Mouse (Mus musculus) heart, postnatal 0 days (tissue): Measurements from ENCODE around the gene Lrrc25. TPM values are rescaled to one million over a fixed set of nuclear protein-coding genes. Genes with fewer than 3 reads are reported as not detected.

Source experiments
- ATAC-seq: fragments of 200-750 bp; cut with Nextera tagmentation; 2 replicates; pipeline ENCODE4 v1.8.0; 2017; ENCODE audit warnings: low read depth, moderate number of reproducible peaks, moderate library complexity; ENCODE audit not compliant: insufficient read depth
- DNase-seq: peaks from one replicate; pipeline ENCODE4 v3.0.0-alpha.2; 2016; ENCODE audit warnings: low spot score
- H3K27ac ChIP-seq: fragments of 300-500 bp; sonication (generic); 2 replicates; pipeline ENCODE4 v1.5.1; 2014; ENCODE audit warnings: low read depth, mild to moderate bottlenecking
- H3K27me3 ChIP-seq: fragments of 300-500 bp; sonication (generic); 2 replicates; pipeline ENCODE4 v1.6.1; 2014; ENCODE audit warnings: low read length, mixed read lengths; ENCODE audit not compliant: control insufficient read depth, insufficient read depth
- H3K36me3 ChIP-seq: fragments of 300-500 bp; sonication (generic); replicated peaks from 2 replicates; pipeline ENCODE4 v1.6.1; 2014; ENCODE audit warnings: low read length, mixed read lengths; ENCODE audit not compliant: control insufficient read depth, insufficient read depth
- H3K4me1 ChIP-seq: fragments of 300-500 bp; sonication (generic); 2 replicates; pipeline ENCODE4 v1.6.1; 2014; ENCODE audit warnings: antibody characterized with exemption; ENCODE audit not compliant: control insufficient read depth, insufficient read depth
- H3K4me2 ChIP-seq: fragments of 300-500 bp; sonication (generic); 2 replicates; pipeline ENCODE4 v1.6.1; 2014; ENCODE audit warnings: low read depth, mild to moderate bottlenecking, low read length, moderate library complexity
- H3K4me3 ChIP-seq: fragments of 300-500 bp; sonication (generic); 2 replicates; pipeline ENCODE4 v1.5.1; 2014; ENCODE audit warnings: low read depth, low read length
- H3K9ac ChIP-seq: fragments of 300-500 bp; sonication (generic); replicated peaks from 2 replicates; pipeline ENCODE4 v1.6.1; 2014; ENCODE audit warnings: low read depth, low read length, mixed read lengths
- H3K9me3 ChIP-seq: fragments of 300-500 bp; sonication (generic); replicated peaks from 2 replicates; pipeline ENCODE4 v1.6.1; 2016; ENCODE audit warnings: low read length; ENCODE audit not compliant: control insufficient read depth
- CTCF ChIP-seq: IDR thresholded peaks from 2 replicates; pipeline ENCODE4 v1.5.1; 2016; ENCODE audit warnings: antibody characterized with exemption, control low read depth, low read depth
- EP300 ChIP-seq: IDR thresholded peaks from 2 replicates; pipeline ENCODE4 v1.6.1; 2016; ENCODE audit warnings: antibody characterized with exemption, low read depth
- WGBS: fragments of 180-500 bp; shearing (Covaris S2); extraction: QIAGEN DNeasy Blood & Tissue Kit; methylation state at CpG from one replicate; pipeline ENCODE4 v1.1.7; 2014; 5-methylcytosine and 5-hydroxymethylcytosine counted together
- polyA plus RNA-seq: library from polyadenylated mRNA; unstranded; fragments of >200 nt; fragmentation: Nextera tagmentation; extraction: Ambion mirVana; gene quantifications from 2 replicates; pipeline ENCODE4 v1.2.1, GENCODE M21; 2015
- total RNA-seq: library from RNA; depleted of rRNA; stranded (reverse); fragments of >200 nt; gene quantifications from 2 replicates; pipeline ENCODE4 v1.2.3, GENCODE M21; 2014; ENCODE audit warnings: low replicate concordance; rRNA removed

The Lrrc25 gene
- total and polyA plus RNA-seq, 2 experiments from 2014 or later, result 1.3 to 1.5 TPM

- no peak overlapping the region for H3K4me2 ChIP-seq
- peak overlapping the region; percentile 48 for H3K27ac ChIP-seq
- ATAC-seq (peak; percentile 79), DNase-seq (peak; percentile 46)
- no peak overlapping the region for H3K4me3 ChIP-seq
- no peaks in the 10 kb centered on the region for H3K36me3 ChIP-seq
- H3K9ac ChIP-seq, result no peak overlapping the region
- TF ChIP-seq EP300, result no peak
- no peak for TF ChIP-seq CTCF
- H3K27me3 ChIP-seq, result no peaks in the 10 kb centered on the region
- WGBS, result 42% methylated on average over 5 of the region's 5 CpGs
- no peaks in the 10 kb centered on the region for H3K9me3 ChIP-seq
- no peaks in the 10 kb centered on the region for H3K4me1 ChIP-seq
Observed at GRCm38 (mm10) chr8:70667071-70667470, 51.1 kb downstream of the Lrrc25 start.

Other genes with a start within 250 kb of the Lrrc25 start
- 3.2 and 9.8 TPM in 2 replicates for gene Comp, start 242.6 kb upstream of the Lrrc25 start, total RNA-seq
- gene Comp, start 242.6 kb upstream of the Lrrc25 start, polyA plus RNA-seq, result 4.2 and 4.4 TPM in 2 replicates
- 6.0 and 6.5 TPM in 2 replicates for gene Crtc1, start 176.6 kb upstream of the Lrrc25 start, total RNA-seq
- 6.0 and 6.9 TPM in 2 replicates for gene Crtc1, start 176.6 kb upstream of the Lrrc25 start, polyA plus RNA-seq
- 15.8 and 22.6 TPM in 2 replicates for gene Klhl26, start 139.2 kb upstream of the Lrrc25 start, total RNA-seq
- gene Klhl26, start 139.2 kb upstream of the Lrrc25 start, polyA plus RNA-seq, result 7.1 and 8.7 TPM in 2 replicates
- not detected in 2 replicates for gene Tmem59l, start 128.8 kb upstream of the Lrrc25 start, total RNA-seq
- gene Tmem59l, start 128.8 kb upstream of the Lrrc25 start, polyA plus RNA-seq, result not detected in 2 replicates
- not detected in 2 replicates for gene Crlf1, start 123.0 kb upstream of the Lrrc25 start, total RNA-seq
- gene Crlf1, start 123.0 kb upstream of the Lrrc25 start, polyA plus RNA-seq, result 0.16 and 0.66 TPM in 2 replicates
- gene Rex1bd, start 109.4 kb upstream of the Lrrc25 start, total RNA-seq, result 121 and 145 TPM in 2 replicates
- gene Rex1bd, start 109.4 kb upstream of the Lrrc25 start, polyA plus RNA-seq, result 139 and 146 TPM in 2 replicates
- gene Uba52, start 105.4 kb upstream of the Lrrc25 start, total RNA-seq, result 887 and 1,064 TPM in 2 replicates
- 1,011 and 1,075 TPM in 2 replicates for gene Uba52, start 105.4 kb upstream of the Lrrc25 start, polyA plus RNA-seq
- gene Fkbp8, start 88.4 kb upstream of the Lrrc25 start, total RNA-seq, result 422 and 440 TPM in 2 replicates
- 195 and 200 TPM in 2 replicates for gene Fkbp8, start 88.4 kb upstream of the Lrrc25 start, polyA plus RNA-seq
- gene Kxd1, start 88.2 kb upstream of the Lrrc25 start, total RNA-seq, result 110 and 120 TPM in 2 replicates
- 93.5 and 96.7 TPM in 2 replicates for gene Kxd1, start 88.2 kb upstream of the Lrrc25 start, polyA plus RNA-seq
- 7.3 and 13.9 TPM in 2 replicates for gene Ell, start 76.7 kb upstream of the Lrrc25 start, total RNA-seq
- 7.9 and 9.1 TPM in 2 replicates for gene Ell, start 76.7 kb upstream of the Lrrc25 start, polyA plus RNA-seq
- 111 and 125 TPM in 2 replicates for gene Isyna1, start 21.8 kb upstream of the Lrrc25 start, total RNA-seq
- gene Isyna1, start 21.8 kb upstream of the Lrrc25 start, polyA plus RNA-seq, result 53.3 and 59.6 TPM in 2 replicates
- gene Ssbp4, start 7.3 kb upstream of the Lrrc25 start, total RNA-seq, result 107 and 143 TPM in 2 replicates
- 55.6 and 57.3 TPM in 2 replicates for gene Ssbp4, start 7.3 kb upstream of the Lrrc25 start, polyA plus RNA-seq
- gene Gdf15, start 16.3 kb downstream of the Lrrc25 start, total RNA-seq, result 0.15 and 5.4 TPM in 2 replicates
- gene Gdf15, start 16.3 kb downstream of the Lrrc25 start, polyA plus RNA-seq, result 1.4 and 1.7 TPM in 2 replicates
- 18.0 and 36.3 TPM in 2 replicates for gene Pgpep1, start 44.2 kb downstream of the Lrrc25 start, total RNA-seq
- 26.9 and 29.1 TPM in 2 replicates for gene Pgpep1, start 44.2 kb downstream of the Lrrc25 start, polyA plus RNA-seq
- 438 and 495 TPM in 2 replicates for gene Lsm4, start 57.1 kb downstream of the Lrrc25 start, total RNA-seq
- 202 and 205 TPM in 2 replicates for gene Lsm4, start 57.1 kb downstream of the Lrrc25 start, polyA plus RNA-seq
- gene Jund, start 82.8 kb downstream of the Lrrc25 start, total RNA-seq, result 322 and 503 TPM in 2 replicates
- gene Jund, start 82.8 kb downstream of the Lrrc25 start, polyA plus RNA-seq, result 45.9 and 49.5 TPM in 2 replicates
- gene Iqcn, start 87.3 kb downstream of the Lrrc25 start, total RNA-seq, result not detected in 2 replicates
- gene Iqcn, start 87.3 kb downstream of the Lrrc25 start, polyA plus RNA-seq, result not detected in 2 replicates
- gene Gm3336, start 102.4 kb downstream of the Lrrc25 start, total RNA-seq, result not detected in 2 replicates
- not detected in 2 replicates for gene Gm3336, start 102.4 kb downstream of the Lrrc25 start, polyA plus RNA-seq
- 0.42 and 1.2 TPM in 2 replicates for gene Pde4c, start 107.6 kb downstream of the Lrrc25 start, total RNA-seq
- gene Pde4c, start 107.6 kb downstream of the Lrrc25 start, polyA plus RNA-seq, result 0.44 and 0.56 TPM in 2 replicates
- gene Rab3a, start 138.5 kb downstream of the Lrrc25 start, total RNA-seq, result 21.4 and 40.3 TPM in 2 replicates
- 32.7 and 32.8 TPM in 2 replicates for gene Rab3a, start 138.5 kb downstream of the Lrrc25 start, polyA plus RNA-seq
- 26.6 and 56.3 TPM in 2 replicates for gene Mpv17l2, start 144.8 kb downstream of the Lrrc25 start, total RNA-seq
- 50.3 and 54.0 TPM in 2 replicates for gene Mpv17l2, start 144.8 kb downstream of the Lrrc25 start, polyA plus RNA-seq
- gene Pik3r2, start 160.6 kb downstream of the Lrrc25 start, total RNA-seq, result 36.6 and 39.3 TPM in 2 replicates
- 30.2 and 32.5 TPM in 2 replicates for gene Pik3r2, start 160.6 kb downstream of the Lrrc25 start, polyA plus RNA-seq
- 3.0 and 5.6 TPM in 2 replicates for gene Mast3, start 188.9 kb downstream of the Lrrc25 start, total RNA-seq
- 2.3 and 3.2 TPM in 2 replicates for gene Mast3, start 188.9 kb downstream of the Lrrc25 start, polyA plus RNA-seq
- 0.08 TPM in 1 of 2 replicates, not detected in the other for gene Il12rb1, start 192.3 kb downstream of the Lrrc25 start, total RNA-seq
- gene Il12rb1, start 192.3 kb downstream of the Lrrc25 start, polyA plus RNA-seq, result not detected in 2 replicates
- 4.5 and 38.1 TPM in 2 replicates for gene Arrdc2, start 223.6 kb downstream of the Lrrc25 start, total RNA-seq
- gene Arrdc2, start 223.6 kb downstream of the Lrrc25 start, polyA plus RNA-seq, result 3.0 and 3.6 TPM in 2 replicates
- 7.5 and 25.2 TPM in 2 replicates for gene Kcnn1, start 247.1 kb downstream of the Lrrc25 start, total RNA-seq
- gene Kcnn1, start 247.1 kb downstream of the Lrrc25 start, polyA plus RNA-seq, result 3.4 TPM in 2 replicates